Comparison of ENCODE assay signal across 11 mouse cellular contexts in genomic region chr6:31197631-31198338, GRCm38 (mm10).
DNase-seq lines count a peak whose midpoint lies in the region; ATAC-seq and TF ChIP-seq lines count a peak whose summit lies in the region.
"Had no signal": no experiment of that assay in that cellular context is flagged by ENCODE, and none has a peak within 500 bp of the region (broad histone marks: within the 10 kb centered on the region; RNA-seq: fewer than 3 reads in every experiment).

No protein-coding gene starts in this region.

- no peak overlapping the region for H3K4me2 ChIP-seq in intestine, postnatal 0 days (replicated peaks; ENCODE audit: low read depth)
- no peak overlapping the region for H3K4me2 ChIP-seq in intestine, embryonic 16.5 days (ENCODE audit: low read depth, low read length)
- H3K4me2 ChIP-seq: intestine, embryonic 15.5 days had no signal

- H3K4me1 ChIP-seq in intestine, postnatal 0 days (replicated peaks; ENCODE audit: control insufficient read depth, insufficient read depth, low read length): no peaks in the 10 kb centered on the region
- H3K4me1 ChIP-seq in intestine, embryonic 16.5 days (ENCODE audit: control insufficient read depth, insufficient read depth, low read length): no peaks in the 10 kb centered on the region
- no peaks in the 10 kb centered on the region for H3K4me1 ChIP-seq in thymus, adult 2 months (replicated peaks; ENCODE audit: control insufficient read depth, insufficient read depth, low read length)
- H3K4me1 ChIP-seq: intestine, embryonic 15.5 days had no signal

- no peaks in the 10 kb centered on the region for H3K36me3 ChIP-seq in intestine, postnatal 0 days (ENCODE audit: control insufficient read depth, insufficient read depth)
- H3K36me3 ChIP-seq in intestine, embryonic 16.5 days (ENCODE audit: control insufficient read depth, insufficient read depth, low read length): no peaks in the 10 kb centered on the region
- H3K36me3 ChIP-seq in thymus, adult 2 months (ENCODE audit: control insufficient read depth, insufficient read depth, low read length): no peaks in the 10 kb centered on the region
- H3K36me3 ChIP-seq: intestine, embryonic 15.5 days had no signal

- no peak overlapping the region for H3K9ac ChIP-seq in intestine, postnatal 0 days (ENCODE audit: low read depth, low read length)
- no peak overlapping the region for H3K9ac ChIP-seq in intestine, embryonic 16.5 days (ENCODE audit: low read depth, low read length)
- H3K9ac ChIP-seq: intestine, embryonic 15.5 days had no signal

- H3K4me3 ChIP-seq in intestine, postnatal 0 days (ENCODE audit: low read depth, low read length): no peak overlapping the region
- no peak overlapping the region for H3K4me3 ChIP-seq in intestine, embryonic 16.5 days (ENCODE audit: low read length)
- no peak overlapping the region for H3K4me3 ChIP-seq in thymus, adult 2 months (ENCODE audit: control insufficient read depth, insufficient read depth, low read length)
- H3K4me3 ChIP-seq: intestine, embryonic 15.5 days had no signal

- TF ChIP-seq POLR2A in thymus, adult 2 months (IDR thresholded peaks at IDR 0.05; ENCODE audit: control insufficient read depth, extremely low read depth, insufficient read depth, low read length, poor library complexity): no peak

- no peak for ATAC-seq in intestine, postnatal 0 days
- ATAC-seq in intestine, embryonic 16.5 days: no peak
- ATAC-seq: forebrain, embryonic 14.5 days; intestine, embryonic 15.5 days had no signal

- no peak overlapping the region for H3K27ac ChIP-seq in intestine, postnatal 0 days (ENCODE audit: low read depth, low read length)
- H3K27ac ChIP-seq in intestine, embryonic 16.5 days (ENCODE audit: low read length): no peak overlapping the region
- H3K27ac ChIP-seq in thymus, adult 2 months (ENCODE audit: control insufficient read depth, insufficient read depth, low read length): no peak overlapping the region
- H3K27ac ChIP-seq: intestine, embryonic 15.5 days; macrophage had no signal

- H3K9me3 ChIP-seq in intestine, postnatal 0 days (ENCODE audit: control insufficient read depth): no peaks in the 10 kb centered on the region
- no peaks in the 10 kb centered on the region for H3K9me3 ChIP-seq in intestine, embryonic 16.5 days (ENCODE audit: control insufficient read depth, low read length)
- H3K9me3 ChIP-seq: intestine, embryonic 15.5 days had no signal

- TF ChIP-seq CTCF in intestine, postnatal 0 days (IDR thresholded peaks at IDR 0.05; ENCODE audit: low read depth): peak; percentile 56
- TF ChIP-seq CTCF in thymus, adult 2 months (IDR thresholded peaks at IDR 0.05; ENCODE audit: borderline replicate concordance, control insufficient read depth, extremely low read depth, insufficient read depth, low read length, poor library complexity): no peak

- peak; percentile 45 for DNase-seq in thymus, postnatal 14 days
- no peak for DNase-seq in thymus, adult 2 months
- DNase-seq in cerebellum, adult 9-11 months: peak; percentile 73
- peak; percentile 65 for DNase-seq in testis, postnatal 10 days (ENCODE audit: low spot score)
- no peak for DNase-seq in frontal cortex, postnatal 25 days (ENCODE audit: low spot score in 2 of 2)
- DNase-seq in heart, adult 18-20 months: no peak

- 54% methylated on average over 4 of the region's 4 CpGs for WGBS in intestine, postnatal 0 days
- 55% methylated on average over 4 of the region's 4 CpGs for WGBS in intestine, embryonic 16.5 days
- WGBS in thymus, adult 2 months: 65% methylated on average over 4 of the region's 4 CpGs

- no peaks in the 10 kb centered on the region for H3K27me3 ChIP-seq in intestine, postnatal 0 days (replicated peaks; ENCODE audit: control insufficient read depth, insufficient read depth, low read length)
- H3K27me3 ChIP-seq in intestine, embryonic 16.5 days (replicated peaks; ENCODE audit: control insufficient read depth, insufficient read depth, low read length): no peaks in the 10 kb centered on the region; the same call in 1 of the 2 replicates
- H3K27me3 ChIP-seq in thymus, adult 2 months (ENCODE audit: control insufficient read depth, insufficient read depth, low read length): no peaks in the 10 kb centered on the region
- H3K27me3 ChIP-seq: intestine, embryonic 15.5 days had no signal

Comparison
In these comparisons a context has a peak if more than half of its experiments do, and no peak if none do; other contexts are left out.
1. DNase-seq: peak in thymus, postnatal 14 days (single experiment), cerebellum, adult 9-11 months (single experiment) and testis, postnatal 10 days (single experiment); none in thymus, adult 2 months (single experiment), frontal cortex, postnatal 25 days (0 of 2) and heart, adult 18-20 months (0 of 2).